Mouse (Mus musculus) spleen, adult 18-20 months (tissue): ENCODE results near the gene Ston1.

Source experiments
- DNase-seq, 2 experiments: peaks; one replicate each; pipeline ENCODE4 v3.0.0; 2022; ENCODE audit warnings: mixed read lengths in 2 of 2

Ston1 gene

GRCm38 (mm10) chr17:88588228-88588627 lies 9.3 kb upstream of the Ston1 start:
- DNase-seq: no peak

- no peak for DNase-seq
Measured at GRCm38 (mm10) chr17:88590251-88590650, 7.2 kb upstream of the Ston1 start.

GRCm38 (mm10) chr17:88595071-88595470 lies 2.4 kb upstream of the Ston1 start:
- no peak for DNase-seq

- DNase-seq: no peak
Measured at GRCm38 (mm10) chr17:88596068-88596467, 1.4 kb upstream of the Ston1 start.

GRCm38 (mm10) chr17:88596544-88597221 lies 801 bp upstream of the Ston1 start:
- DNase-seq: peak; percentile 53 to 69

GRCm38 (mm10) chr17:88598056-88598420 lies 554 bp downstream of the Ston1 start:
- DNase-seq: no peak

GRCm38 (mm10) chr17:88598570-88599368 lies 1.3 kb downstream of the Ston1 start:
- DNase-seq: no peak

GRCm38 (mm10) chr17:88600492-88601026 lies 3.1 kb downstream of the Ston1 start:
- DNase-seq: no peak

- DNase-seq: no peak
Measured at GRCm38 (mm10) chr17:88603943-88604342, 6.5 kb downstream of the Ston1 start.

- DNase-seq: no peak
Measured at GRCm38 (mm10) chr17:88606056-88606455, 8.6 kb downstream of the Ston1 start.

GRCm38 (mm10) chr17:88609361-88609760 lies 11.9 kb downstream of the Ston1 start:
- no peak for DNase-seq

GRCm38 (mm10) chr17:88611057-88611456 lies 13.6 kb downstream of the Ston1 start:
- DNase-seq: no peak

- DNase-seq: no peak
Measured at GRCm38 (mm10) chr17:88613172-88613571, 15.7 kb downstream of the Ston1 start.

GRCm38 (mm10) chr17:88613721-88614120 lies 16.2 kb downstream of the Ston1 start:
- DNase-seq: no peak

GRCm38 (mm10) chr17:88614234-88614633 lies 16.8 kb downstream of the Ston1 start:
- DNase-seq: no peak

GRCm38 (mm10) chr17:88614733-88615132 lies 17.2 kb downstream of the Ston1 start:
- DNase-seq: no peak

GRCm38 (mm10) chr17:88615492-88616155 lies 18.1 kb downstream of the Ston1 start:
- no peak for DNase-seq

- DNase-seq: no peak
Measured at GRCm38 (mm10) chr17:88620935-88621334, 23.5 kb downstream of the Ston1 start.

GRCm38 (mm10) chr17:88621374-88621773 lies 23.9 kb downstream of the Ston1 start:
- DNase-seq: no peak

- no peak for DNase-seq
Measured at GRCm38 (mm10) chr17:88622711-88623110, 25.2 kb downstream of the Ston1 start.

GRCm38 (mm10) chr17:88624386-88624785 lies 26.9 kb downstream of the Ston1 start:
- no peak for DNase-seq

- DNase-seq: no peak
Measured at GRCm38 (mm10) chr17:88625350-88625749, 27.9 kb downstream of the Ston1 start.

- no peak for DNase-seq
Measured at GRCm38 (mm10) chr17:88625931-88626330, 28.4 kb downstream of the Ston1 start.
